Mouse (Mus musculus) liver, embryonic 11.5 days (tissue): ENCODE results near the gene Mical3. TPM values are rescaled to one million over a fixed set of nuclear protein-coding genes. Genes with fewer than 3 reads are reported as not detected.

Experiments
- ATAC-seq: fragments of 200-750 bp; cut with Nextera tagmentation; replicated peaks from 2 replicates; pipeline ENCODE4 v1.8.0; 2017; ENCODE audit warnings: moderate number of reproducible peaks, mild to moderate bottlenecking, moderate TSS enrichment, moderate library complexity; ENCODE audit not compliant: low FRiP score
- DNase-seq: peaks from one replicate; pipeline ENCODE4 v3.0.0-alpha.2; 2017; ENCODE audit warnings: low spot score
- H3K27ac ChIP-seq: fragments of 300-500 bp; sonication (generic); 2 replicates; pipeline ENCODE4 v1.5.1; 2014; ENCODE audit warnings: mild to moderate bottlenecking, low read depth, low read length, control low read depth
- H3K27me3 ChIP-seq: fragments of 300-500 bp; sonication (generic); replicated peaks from 2 replicates; pipeline ENCODE4 v1.6.1; 2014; ENCODE audit warnings: low read length, mixed read lengths; ENCODE audit not compliant: control insufficient read depth, insufficient read depth
- H3K36me3 ChIP-seq: fragments of 300-500 bp; sonication (generic); 2 replicates; pipeline ENCODE4 v1.6.1; 2014; ENCODE audit warnings: mild to moderate bottlenecking, low read length, moderate library complexity, mixed read lengths; ENCODE audit not compliant: control insufficient read depth, insufficient read depth
- H3K4me1 ChIP-seq: fragments of 300-500 bp; sonication (generic); replicated peaks from 2 replicates; pipeline ENCODE4 v1.6.1; 2014; ENCODE audit warnings: low read length, mixed read lengths; ENCODE audit not compliant: control insufficient read depth, insufficient read depth
- H3K4me2 ChIP-seq: fragments of 300-500 bp; sonication (generic); 2 replicates; pipeline ENCODE4 v1.6.1; 2014; ENCODE audit warnings: mild to moderate bottlenecking, control low read depth, moderate library complexity
- H3K4me3 ChIP-seq: fragments of 300-500 bp; sonication (generic); 2 replicates; pipeline ENCODE4 v1.5.1; 2014; ENCODE audit warnings: low read depth, low read length, control low read depth
- H3K9ac ChIP-seq: fragments of 300-500 bp; sonication (generic); 2 replicates; pipeline ENCODE4 v1.6.1; 2014; ENCODE audit warnings: low read depth, low read length, control low read depth
- H3K9me3 ChIP-seq: fragments of 300-500 bp; sonication (generic); 2 replicates; pipeline ENCODE4 v1.6.1; 2016; ENCODE audit warnings: low read length, inconsistent platforms, mixed read lengths; ENCODE audit not compliant: control insufficient read depth
- WGBS: fragments of 180-500 bp; shearing (Covaris S2); extraction: QIAGEN DNeasy Blood & Tissue Kit; methylation state at CpG from one replicate; pipeline ENCODE4 v1.1.7; 2014; 5-methylcytosine and 5-hydroxymethylcytosine counted together
- polyA plus RNA-seq: library from polyadenylated mRNA; unstranded; fragments of >200 nt; fragmentation: Nextera tagmentation; extraction: Ambion mirVana; gene quantifications from 2 replicates; pipeline ENCODE4 v1.2.1, GENCODE M21; 2014

Gene Mical3
- polyA plus RNA-seq, 1 experiment from 2014 or later = 20.2 TPM

DNA sequence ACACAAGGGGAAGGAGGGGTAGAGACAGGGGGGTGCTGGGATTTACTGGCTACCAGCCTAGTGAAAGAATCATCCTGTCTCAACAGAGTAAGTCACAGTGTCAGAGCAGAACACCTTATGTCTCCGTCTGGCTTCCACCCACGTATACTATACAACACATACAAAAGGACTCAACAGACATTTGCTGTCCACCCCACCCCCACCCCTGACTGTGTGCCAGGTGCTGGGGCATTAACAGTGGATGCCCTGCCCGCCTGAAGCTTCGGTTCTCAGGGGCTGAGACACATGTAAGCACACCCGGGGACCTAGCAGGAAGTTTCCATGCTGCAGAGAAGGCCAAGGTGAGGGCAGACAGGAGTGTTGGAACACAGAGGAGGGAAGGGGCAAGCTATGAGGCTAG is 52.6 kb downstream of the Mical3 start:
- Histone ChIP-seq H3K9me3 (no peaks in the 10 kb centered on the region), H3K27me3 (no peaks in the 10 kb centered on the region), H3K4me3 (no peak overlapping the region), H3K4me1 (peaks cover 42% of the 10 kb centered on the region), H3K36me3 (peaks cover 4% of the 10 kb centered on the region; the same call in 1 of the 2 replicates), H3K4me2 (no peak overlapping the region), H3K9ac (no peak overlapping the region), H3K27ac (no peak overlapping the region)
- DNase-seq = no peak
- WGBS = 88% methylated on average over 5 of the region's 5 CpGs
- no peak for ATAC-seq

DNA sequence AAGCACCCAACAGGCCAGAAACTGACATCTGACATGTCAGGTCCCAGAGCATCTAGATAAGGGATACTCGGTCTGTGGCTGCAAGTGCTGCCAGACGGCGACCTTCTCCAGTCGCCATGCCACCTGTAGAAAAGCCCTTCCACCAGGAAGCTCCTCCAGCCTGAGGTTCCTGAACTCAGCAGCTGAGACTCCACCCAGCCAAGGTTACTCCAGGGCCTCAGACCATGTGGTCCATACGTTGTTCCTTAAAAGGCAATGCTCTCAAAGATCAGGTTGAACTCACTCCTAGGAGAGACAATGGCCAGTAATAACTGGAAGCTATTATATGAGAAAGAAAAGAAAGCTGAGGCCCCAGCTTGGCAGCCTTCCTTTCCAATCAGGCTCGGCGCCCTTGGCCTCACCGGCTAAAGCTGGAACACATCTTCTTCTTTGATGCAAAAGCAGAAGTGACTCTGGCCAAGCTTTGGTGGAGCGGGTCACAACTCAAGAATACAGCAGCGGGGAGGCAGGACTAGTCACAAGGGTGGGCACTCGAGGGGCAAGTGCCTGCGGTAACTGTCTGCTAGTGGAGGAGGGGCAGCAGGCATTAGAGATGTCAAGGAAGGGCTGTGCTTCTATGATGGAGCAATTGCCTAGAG is 53.8 kb downstream of the Mical3 start:
- Histone ChIP-seq H3K4me3 (no peak overlapping the region), H3K9me3 (no peaks in the 10 kb centered on the region), H3K27me3 (no peaks in the 10 kb centered on the region), H3K36me3 (peaks cover 4% of the 10 kb centered on the region; the same call in 1 of the 2 replicates), H3K27ac (no peak overlapping the region), H3K9ac (no peak overlapping the region), H3K4me2 (no peak overlapping the region), H3K4me1 (peaks cover 37% of the 10 kb centered on the region)
- DNase-seq (no peak), ATAC-seq (no peak)
- 46% methylated on average over 12 of the region's 12 CpGs for WGBS

DNA sequence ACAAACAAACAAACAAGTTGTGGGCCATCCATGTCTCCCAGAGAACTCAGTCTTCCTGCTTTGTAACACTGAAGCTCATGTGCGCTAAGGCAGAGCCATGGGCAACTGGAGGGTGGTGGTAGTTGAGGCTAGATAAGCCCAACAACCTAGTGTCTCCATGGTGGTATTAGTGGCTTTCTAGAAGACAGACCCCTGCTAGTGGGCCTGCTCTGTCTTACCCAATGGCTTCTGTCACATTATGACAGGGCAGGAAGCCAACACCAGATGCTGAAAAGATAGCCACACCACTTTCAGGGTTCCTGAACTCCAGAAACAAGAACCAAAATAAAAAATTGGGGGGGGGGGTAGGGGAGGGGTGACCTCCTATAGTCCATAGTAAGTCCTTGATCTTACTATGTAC is 55.0 kb downstream of the Mical3 start:
- ATAC-seq (no peak), DNase-seq (no peak)
- no peak overlapping the region for H3K27ac ChIP-seq
- no peaks in the 10 kb centered on the region for H3K9me3 ChIP-seq
- H3K4me3 ChIP-seq = no peak overlapping the region
- H3K9ac ChIP-seq = no peak overlapping the region
- H3K4me1 ChIP-seq = peaks cover 34% of the 10 kb centered on the region
- no peaks in the 10 kb centered on the region for H3K27me3 ChIP-seq
- H3K36me3 ChIP-seq = peaks cover 4% of the 10 kb centered on the region; the same call in 1 of the 2 replicates
- 67% methylated on average over 1 of the region's 1 CpGs for WGBS
- H3K4me2 ChIP-seq = no peak overlapping the region

DNA sequence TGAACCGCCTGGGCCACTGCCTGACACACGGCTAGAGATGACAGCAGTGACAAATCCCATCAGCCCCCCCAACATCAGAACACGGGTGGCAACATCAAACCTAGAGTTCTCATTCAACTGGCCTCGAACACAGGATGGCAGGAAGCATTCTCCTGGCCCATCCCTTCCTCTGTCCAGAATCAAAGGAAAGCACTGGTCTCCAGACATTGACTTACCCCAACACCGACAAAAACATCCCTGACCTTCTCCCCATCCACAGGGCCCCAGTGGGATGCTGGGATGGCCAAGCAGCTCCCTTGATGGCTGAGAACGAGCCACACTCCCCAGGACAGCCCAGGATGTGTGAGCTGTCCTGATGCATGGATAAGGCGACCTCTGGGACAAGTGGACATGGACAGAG is 57.5 kb downstream of the Mical3 start:
- Histone ChIP-seq H3K27ac (no peak overlapping the region), H3K4me3 (no peak overlapping the region), H3K4me1 (peaks cover 42% of the 10 kb centered on the region), H3K27me3 (no peaks in the 10 kb centered on the region), H3K9me3 (no peaks in the 10 kb centered on the region), H3K36me3 (peaks cover under 1% of the 10 kb centered on the region; the same call in 1 of the 2 replicates), H3K4me2 (no peak overlapping the region), H3K9ac (no peak overlapping the region)
- ATAC-seq (no peak), DNase-seq (no peak)
- WGBS = 77% methylated on average over 7 of the region's 7 CpGs

DNA sequence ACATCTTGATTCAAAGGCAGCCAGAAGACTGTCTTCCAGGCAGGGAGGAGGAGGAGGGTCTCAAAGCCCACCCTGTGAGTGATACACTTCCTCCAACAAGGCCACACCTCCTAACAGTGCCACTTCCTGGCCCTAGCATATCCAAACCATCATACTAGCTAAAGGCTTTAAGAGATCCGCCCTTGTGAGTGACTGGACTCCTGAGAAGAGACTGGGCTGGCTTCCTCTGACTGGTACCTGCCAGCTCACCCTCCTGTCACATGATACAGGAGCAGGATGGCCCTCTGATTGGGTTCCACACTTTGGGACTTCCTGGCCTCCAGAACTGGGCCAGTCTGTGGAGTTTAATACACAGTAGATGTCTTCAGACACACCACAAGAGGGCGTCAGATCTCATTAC is 58.2 kb downstream of the Mical3 start:
- ATAC-seq (no peak), DNase-seq (no peak)
- peaks cover 47% of the 10 kb centered on the region for H3K4me1 ChIP-seq
- WGBS = 65% methylated on average over 2 of the region's 2 CpGs
- no peaks in the 10 kb centered on the region for H3K9me3 ChIP-seq
- H3K36me3 ChIP-seq = no peaks in the 10 kb centered on the region
- no peak overlapping the region for H3K4me2 ChIP-seq
- H3K4me3 ChIP-seq = no peak overlapping the region
- no peak overlapping the region for H3K9ac ChIP-seq
- H3K27ac ChIP-seq = no peak overlapping the region
- H3K27me3 ChIP-seq = no peaks in the 10 kb centered on the region

DNA sequence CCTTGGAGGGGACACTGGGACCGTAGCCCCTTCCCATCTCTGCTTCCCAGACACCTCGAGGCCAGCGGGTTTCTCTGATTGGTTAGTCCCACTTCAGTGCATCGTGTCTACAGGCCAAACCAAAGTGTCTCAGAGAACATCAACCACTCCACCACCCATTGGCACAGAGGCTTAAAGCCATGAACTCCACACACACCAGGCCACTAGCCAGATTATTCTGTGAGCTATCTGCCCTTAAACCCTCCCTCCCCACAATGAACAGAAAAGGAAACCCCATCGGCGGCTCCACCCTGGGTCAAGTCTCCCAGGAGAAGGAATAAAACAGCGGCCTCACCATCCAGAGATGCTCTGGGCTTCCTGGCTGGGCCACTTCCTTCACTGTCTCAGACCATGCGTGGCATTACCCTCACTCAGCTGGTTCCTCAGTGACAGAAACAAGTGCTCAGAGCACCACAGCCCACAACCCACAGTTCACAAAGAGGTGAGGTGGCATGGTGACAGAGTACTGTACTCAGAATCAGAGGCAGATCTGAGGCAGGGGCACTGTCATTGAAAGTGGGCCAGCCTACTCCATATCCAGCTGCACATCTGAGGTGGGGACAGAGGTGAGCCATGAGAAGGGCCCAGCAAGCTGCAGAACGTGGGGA is 60.1 kb downstream of the Mical3 start:
- H3K36me3 ChIP-seq = no peaks in the 10 kb centered on the region
- H3K9me3 ChIP-seq = no peaks in the 10 kb centered on the region
- 79% methylated on average over 9 of the region's 9 CpGs for WGBS
- no peak overlapping the region for H3K27ac ChIP-seq
- H3K4me3 ChIP-seq = no peak overlapping the region
- ATAC-seq = no peak
- no peak overlapping the region for H3K9ac ChIP-seq
- H3K27me3 ChIP-seq = no peaks in the 10 kb centered on the region
- H3K4me1 ChIP-seq = peaks cover 58% of the 10 kb centered on the region
- no peak overlapping the region for H3K4me2 ChIP-seq
- no peak for DNase-seq

DNA sequence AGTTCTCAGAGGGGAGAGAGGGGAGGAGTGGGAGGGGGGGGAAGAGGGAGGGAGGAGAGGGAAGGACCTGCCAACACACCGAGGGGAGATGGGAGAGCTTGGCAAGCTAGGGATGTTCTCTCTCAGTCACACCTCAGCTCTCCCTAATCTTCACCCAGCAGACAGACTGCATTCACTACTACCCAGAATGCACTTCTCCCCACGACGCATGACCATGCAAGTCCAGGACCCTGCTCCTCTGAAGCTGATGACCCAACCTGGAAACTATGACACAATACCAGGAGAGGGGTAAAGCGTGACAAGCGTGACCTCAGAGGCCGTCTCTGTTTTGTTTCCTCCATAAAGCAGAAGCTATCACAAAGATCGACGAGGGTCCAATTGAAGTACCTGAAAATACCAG is 61.6 kb downstream of the Mical3 start:
- 56% methylated on average over 8 of the region's 8 CpGs for WGBS
- no peak overlapping the region for H3K4me3 ChIP-seq
- DNase-seq = no peak
- H3K27ac ChIP-seq = no peak overlapping the region
- no peak overlapping the region for H3K4me2 ChIP-seq
- no peaks in the 10 kb centered on the region for H3K27me3 ChIP-seq
- H3K9ac ChIP-seq = no peak overlapping the region
- peaks cover 62% of the 10 kb centered on the region for H3K4me1 ChIP-seq
- H3K36me3 ChIP-seq = no peaks in the 10 kb centered on the region
- H3K9me3 ChIP-seq = no peaks in the 10 kb centered on the region
- ATAC-seq = no peak

DNA sequence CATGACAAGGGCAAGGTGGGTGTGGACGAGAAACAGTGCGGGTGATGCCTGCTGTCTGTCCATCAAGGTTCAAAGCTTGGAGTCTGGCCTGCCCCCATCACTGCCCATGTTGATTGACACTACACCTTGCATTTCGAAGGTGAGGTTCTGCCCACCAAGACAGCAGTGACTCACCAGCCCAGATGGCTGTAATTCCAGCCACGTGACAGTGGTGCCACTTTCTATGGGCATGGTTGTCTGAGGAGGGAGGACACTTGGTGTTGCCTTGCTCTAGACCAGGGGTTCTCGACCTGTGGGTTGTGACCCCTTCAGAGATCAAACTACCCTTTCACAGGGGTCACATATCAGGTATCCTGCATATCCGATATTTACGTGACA is 62.7 kb downstream of the Mical3 start:
- no peak for DNase-seq
- Histone ChIP-seq H3K4me1 (peaks cover 68% of the 10 kb centered on the region), H3K9ac (no peak overlapping the region), H3K27ac (no peak overlapping the region), H3K4me2 (no peak overlapping the region), H3K9me3 (no peaks in the 10 kb centered on the region), H3K27me3 (no peaks in the 10 kb centered on the region), H3K4me3 (no peak overlapping the region), H3K36me3 (no peaks in the 10 kb centered on the region; the same call in 1 of the 2 replicates)
- ATAC-seq = no peak
- 79% methylated on average over 7 of the region's 7 CpGs for WGBS
